Mouse (Mus musculus): ENCODE measurements around the gene Aox2.

- TF ChIP-seq POLR2A (IDR thresholded peaks at IDR 0.05; ENCODE audit: low read depth, low read length): no peak
- TF ChIP-seq CTCF (conservative IDR thresholded peaks at IDR 0.05; ENCODE audit: insufficient read depth, insufficient read length, low read depth, low read length): no peak
Measured at GRCm38 (mm10) chr1:58307181-58307580, 29.1 kb downstream of the Aox2 start.

All from kidney, adult 2 months (tissue).